Mouse (Mus musculus) thymus, postnatal 0 days (tissue): Measurements from ENCODE around the gene Cfap97. TPM values are rescaled to one million over a fixed set of nuclear protein-coding genes. Genes with fewer than 3 reads are reported as not detected.
A peak's percentile ranks its signal among the peaks of the same experiment; 100 is the strongest.

Experiments used
- DNase-seq: peaks from one replicate; pipeline ENCODE4 v3.0.0-alpha.2; 2015; ENCODE audit warnings: low spot score
- polyA plus RNA-seq: library from polyadenylated mRNA; unstranded; fragments of >200 nt; fragmentation: Nextera tagmentation; extraction: Ambion mirVana; gene quantifications from 2 replicates; pipeline ENCODE4 v1.2.1, GENCODE M21; 2015

Gene Cfap97
- polyA plus RNA-seq, 1 experiment from 2014 or later = 39.0 TPM

- DNase-seq = no peak
Measured at GRCm38 (mm10) chr8:46153042-46153441, 1.5 kb downstream of the Cfap97 start.

- peak; percentile 97 for DNase-seq
Measured at GRCm38 (mm10) chr8:46162953-46163869, 11.6 kb downstream of the Cfap97 start.

- no peak for DNase-seq
Measured at GRCm38 (mm10) chr8:46163870-46164190, 12.3 kb downstream of the Cfap97 start.

- no peak for DNase-seq
Measured at GRCm38 (mm10) chr8:46173651-46174050, 22.1 kb downstream of the Cfap97 start.

GRCm38 (mm10) chr8:46180136-46180535 lies 28.6 kb downstream of the Cfap97 start:
- no peak for DNase-seq

GRCm38 (mm10) chr8:46185361-46185760 lies 33.8 kb downstream of the Cfap97 start:
- DNase-seq = peak; percentile 46

- DNase-seq = no peak
Measured at GRCm38 (mm10) chr8:46193100-46193499, 41.5 kb downstream of the Cfap97 start.

GRCm38 (mm10) chr8:46196877-46197276 lies 45.3 kb downstream of the Cfap97 start:
- no peak for DNase-seq

GRCm38 (mm10) chr8:46197673-46198072 lies 46.1 kb downstream of the Cfap97 start:
- DNase-seq = no peak

- DNase-seq = peak; percentile 38
Measured at GRCm38 (mm10) chr8:46202350-46202749, 50.8 kb downstream of the Cfap97 start.

- DNase-seq = no peak
Measured at GRCm38 (mm10) chr8:46204301-46204700, 52.7 kb downstream of the Cfap97 start.

GRCm38 (mm10) chr8:46204974-46205640 lies 53.5 kb downstream of the Cfap97 start:
- DNase-seq = no peak

GRCm38 (mm10) chr8:46206107-46206506 lies 54.5 kb downstream of the Cfap97 start:
- no peak for DNase-seq

GRCm38 (mm10) chr8:46208354-46208753 lies 56.8 kb downstream of the Cfap97 start:
- DNase-seq = no peak

GRCm38 (mm10) chr8:46209057-46209456 lies 57.5 kb downstream of the Cfap97 start:
- DNase-seq = no peak

GRCm38 (mm10) chr8:46210404-46211315 lies 59.1 kb downstream of the Cfap97 start, which contains the start of gene Slc25a4:
Gene Slc25a4 (minus strand): TSS chr8:46211284.
- peak; percentile 91 for DNase-seq

- DNase-seq = no peak
Measured at GRCm38 (mm10) chr8:46211611-46212071, 60.1 kb downstream of the Cfap97 start.

GRCm38 (mm10) chr8:46212194-46212593 lies 60.6 kb downstream of the Cfap97 start:
- DNase-seq = no peak

- DNase-seq = no peak
Measured at GRCm38 (mm10) chr8:46213971-46214480, 62.5 kb downstream of the Cfap97 start.

GRCm38 (mm10) chr8:46216838-46217237 lies 65.3 kb downstream of the Cfap97 start:
- no peak for DNase-seq

- no peak for DNase-seq
Measured at GRCm38 (mm10) chr8:46220566-46220965, 69.0 kb downstream of the Cfap97 start.
